Mouse (Mus musculus): ENCODE results near the gene Snrnp25.

DNA sequence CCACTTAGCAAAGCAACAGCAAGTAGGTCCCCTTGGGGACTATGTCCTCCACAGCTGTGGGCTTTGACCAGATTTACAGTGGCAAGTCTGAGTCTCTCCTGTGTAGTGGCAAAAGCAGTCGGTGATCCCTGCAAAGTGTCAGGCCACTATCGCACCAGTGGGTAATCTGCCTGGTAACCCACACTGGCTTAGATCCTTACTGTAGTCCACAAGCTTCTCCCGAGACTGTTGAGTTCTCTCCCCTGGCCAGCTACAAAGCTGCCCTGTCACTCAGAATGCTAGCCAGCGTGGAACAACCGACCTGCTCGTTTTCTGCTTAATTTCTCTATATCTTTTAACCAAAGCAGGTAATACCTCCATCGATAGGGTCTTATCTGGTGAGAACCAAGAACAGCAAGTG is 44.9 kb upstream of the Snrnp25 start:
- TF ChIP-seq CTCF (IDR thresholded peaks at IDR 0.05; ENCODE audit: insufficient read depth, low read depth, low read length) (no peak), POLR2A (IDR thresholded peaks at IDR 0.05; ENCODE audit: insufficient read depth, low read depth, low read length) (no peak)
